Mouse (Mus musculus): ENCODE measurements around the gene Acsl4. TPM values are rescaled to one million over a fixed set of nuclear protein-coding genes. Genes with fewer than 3 reads are reported as not detected.

Gene Acsl4
- total RNA-seq, 2 experiments from 2014 or later, result 68.3 to 78.8 TPM

Other genes with a start within 250 kb of the Acsl4 start
- under 1 TPM; 0.32 to 0.57 TPM for gene Gucy2f, start 193.6 kb downstream of the Acsl4 start, total RNA-seq (2021)
- 10 to 100 TPM; 28.9 to 32.3 TPM for gene Nxt2, start 163.8 kb downstream of the Acsl4 start, total RNA-seq (2021)
- gene Kcne1l, start 84.2 kb downstream of the Acsl4 start, total RNA-seq (2021), result 1 to 10 TPM; 2.5 to 3.0 TPM

Data from left cerebral cortex, postnatal 25 days (tissue).